Mouse (Mus musculus): Measurements from ENCODE around the gene Dohh.
A peak's percentile ranks its signal among the peaks of the same experiment; 100 is the strongest.

Dohh gene

GRCm38 (mm10) chr10:81356991-81357844, 27.0 kb upstream of the Dohh start, which contains the start of gene Mfsd12:
Gene Mfsd12, plus strand, starts transcription at chr10:81357491.
- peak; percentile 91 for ATAC-seq (ENCODE audit: low TSS enrichment)

DNA sequence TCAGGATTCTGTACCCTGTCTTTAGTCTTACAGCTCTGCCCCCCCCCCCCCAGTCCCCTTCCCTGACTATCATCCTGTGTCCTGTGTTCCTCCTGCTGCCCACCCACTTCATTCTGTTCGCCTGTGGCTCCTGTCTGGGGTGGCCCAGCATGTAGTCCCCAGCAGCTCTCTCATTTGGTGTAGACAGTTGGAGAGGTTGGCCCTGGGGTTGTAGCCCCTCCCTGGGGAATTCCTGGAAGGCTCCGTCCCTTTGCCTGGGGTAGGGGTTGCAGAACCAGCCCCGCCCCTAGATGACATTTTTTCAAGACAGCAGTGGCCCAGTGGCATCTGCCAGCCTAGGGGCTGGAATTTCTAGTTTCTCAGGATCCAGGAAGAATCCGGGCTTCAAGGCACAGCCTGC, 26.0 kb upstream of the Dohh start:
- no peak for ATAC-seq (ENCODE audit: low TSS enrichment)

DNA sequence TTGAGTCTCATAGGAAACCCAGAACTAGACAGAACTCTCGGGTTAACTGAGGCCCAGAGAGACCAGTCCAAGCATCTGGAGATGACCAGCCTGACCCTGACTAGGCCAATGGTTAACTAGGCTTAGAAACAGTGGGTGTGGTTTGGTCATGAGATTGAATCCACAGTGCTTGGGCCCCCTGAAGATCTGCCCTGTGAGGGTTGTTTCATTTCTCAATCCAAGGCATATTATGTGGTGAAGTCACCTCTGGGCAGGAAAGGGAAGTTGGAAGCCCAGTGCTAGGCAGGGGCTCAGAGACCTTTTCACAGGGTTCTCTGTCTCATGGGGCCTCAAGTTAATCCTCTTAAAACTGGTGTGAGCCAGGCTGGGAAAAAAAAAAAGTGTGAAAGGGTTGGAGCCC, 25.4 kb upstream of the Dohh start:
- ATAC-seq (ENCODE audit: low TSS enrichment), result no peak

- no peak for ATAC-seq (ENCODE audit: low TSS enrichment)
Observed at GRCm38 (mm10) chr10:81360721-81361120, 23.5 kb upstream of the Dohh start.

DNA sequence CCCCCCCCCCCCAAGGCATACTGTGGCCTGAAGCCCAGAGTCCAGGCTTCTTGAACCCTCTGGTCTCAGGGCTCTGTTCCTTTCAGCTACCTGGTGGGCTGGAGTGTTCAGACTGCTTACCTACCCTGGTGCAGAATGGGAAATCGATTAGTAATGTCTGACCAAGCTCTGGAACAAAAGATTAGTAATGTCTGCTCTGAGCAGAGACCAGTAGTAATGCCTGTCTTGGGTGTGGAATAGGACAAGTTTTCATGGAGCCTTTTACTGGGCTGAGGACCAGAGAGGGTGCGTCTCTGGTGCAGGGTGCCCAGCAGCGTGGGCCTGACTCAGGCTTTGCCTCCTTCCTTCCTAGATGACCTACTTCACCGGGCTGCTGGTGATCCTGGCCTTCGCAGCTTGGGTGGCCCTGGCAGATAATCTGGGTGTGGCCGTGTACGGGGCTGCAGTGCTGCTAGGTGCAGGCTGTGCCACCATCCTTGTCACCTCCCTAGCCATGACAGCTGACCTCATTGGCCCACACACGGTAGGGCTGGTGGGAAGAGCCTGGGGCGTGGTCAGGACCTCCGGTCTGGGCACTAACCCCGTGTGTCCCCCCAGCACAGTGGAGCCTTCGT, 21.8 kb upstream of the Dohh start:
- no peak for ATAC-seq (ENCODE audit: low TSS enrichment)

GRCm38 (mm10) chr10:81363436-81364346, 20.5 kb upstream of the Dohh start:
- 0 out of 2 replicates have a peak, but pooled peaks have one; percentile 14 for ATAC-seq (ENCODE audit: low TSS enrichment)

- no peak; the same call in 1 of the 2 replicates for ATAC-seq (ENCODE audit: low TSS enrichment)
Observed at GRCm38 (mm10) chr10:81364666-81365065, 19.6 kb upstream of the Dohh start.

DNA sequence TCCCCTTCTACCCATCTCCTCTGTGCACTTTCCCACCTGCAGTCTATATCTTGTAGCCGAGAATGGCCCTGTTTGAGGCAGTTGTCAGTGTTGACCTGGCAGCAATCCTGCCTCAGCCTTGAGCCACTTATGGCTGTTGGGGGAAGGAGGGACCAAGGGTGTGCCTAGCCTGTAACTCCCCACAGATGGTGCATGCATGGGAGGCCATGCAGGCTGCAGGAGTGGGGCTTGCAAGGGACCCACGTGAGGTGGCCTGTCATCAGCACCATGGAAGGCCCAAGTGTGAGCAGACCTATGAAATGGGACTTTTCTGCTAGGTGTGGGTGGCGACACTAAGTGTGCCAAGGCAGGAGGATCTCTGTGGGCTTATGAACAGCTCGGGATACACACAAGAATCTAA, 19.2 kb upstream of the Dohh start:
- ATAC-seq (ENCODE audit: low TSS enrichment), result peak; percentile 56

- ATAC-seq (ENCODE audit: low TSS enrichment), result 0 out of 2 replicates have a peak, but pooled peaks have one; percentile 7
Observed at GRCm38 (mm10) chr10:81365672-81366476, 18.4 kb upstream of the Dohh start, which contains the start of gene 4930404N11Rik. Gene 4930404N11Rik, minus strand, starts transcription at chr10:81365816.

GRCm38 (mm10) chr10:81366477-81367206, 17.6 kb upstream of the Dohh start:
- no peak for ATAC-seq (ENCODE audit: low TSS enrichment)

GRCm38 (mm10) chr10:81367207-81367495, 17.1 kb upstream of the Dohh start:
- ATAC-seq (ENCODE audit: low TSS enrichment), result no peak

DNA sequence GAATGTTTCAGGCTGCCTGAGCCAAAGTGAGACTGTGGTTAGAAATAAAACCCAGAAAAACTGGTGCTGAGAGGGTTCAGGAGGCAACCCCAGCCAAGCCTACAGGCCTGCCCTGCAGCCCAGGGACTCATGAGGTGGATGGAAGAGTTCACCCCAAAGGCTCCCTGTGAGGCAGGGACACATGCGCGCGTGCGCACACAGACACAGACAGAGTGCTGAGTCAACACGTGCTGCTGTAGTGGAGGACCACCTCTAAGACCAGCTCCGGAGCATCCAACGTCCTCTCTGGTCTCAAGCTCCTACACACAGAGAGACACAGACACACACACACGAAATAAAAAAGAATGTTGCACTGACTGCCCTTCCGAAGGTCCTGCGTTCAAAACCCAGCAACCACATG, 8.9 kb upstream of the Dohh start:
- no peak for ATAC-seq (ENCODE audit: low TSS enrichment)

- ATAC-seq (ENCODE audit: low TSS enrichment), result no peak
Observed at GRCm38 (mm10) chr10:81376561-81377361, 7.5 kb upstream of the Dohh start.

- ATAC-seq (ENCODE audit: low TSS enrichment), result no peak
Observed at GRCm38 (mm10) chr10:81377362-81377664, 6.9 kb upstream of the Dohh start.

GRCm38 (mm10) chr10:81377793-81378552, 6.3 kb upstream of the Dohh start, which contains the start of gene Fzr1:
Gene Fzr1, minus strand, starts transcription at chr10:81378516.
- 0 out of 2 replicates have a peak, but pooled peaks have one; percentile 15 for ATAC-seq (ENCODE audit: low TSS enrichment)

- peak; percentile 91 for ATAC-seq (ENCODE audit: low TSS enrichment)
Observed at GRCm38 (mm10) chr10:81378553-81379182, 5.6 kb upstream of the Dohh start.

- no peak for ATAC-seq (ENCODE audit: low TSS enrichment)
Observed at GRCm38 (mm10) chr10:81379183-81379553, 5.1 kb upstream of the Dohh start.

DNA sequence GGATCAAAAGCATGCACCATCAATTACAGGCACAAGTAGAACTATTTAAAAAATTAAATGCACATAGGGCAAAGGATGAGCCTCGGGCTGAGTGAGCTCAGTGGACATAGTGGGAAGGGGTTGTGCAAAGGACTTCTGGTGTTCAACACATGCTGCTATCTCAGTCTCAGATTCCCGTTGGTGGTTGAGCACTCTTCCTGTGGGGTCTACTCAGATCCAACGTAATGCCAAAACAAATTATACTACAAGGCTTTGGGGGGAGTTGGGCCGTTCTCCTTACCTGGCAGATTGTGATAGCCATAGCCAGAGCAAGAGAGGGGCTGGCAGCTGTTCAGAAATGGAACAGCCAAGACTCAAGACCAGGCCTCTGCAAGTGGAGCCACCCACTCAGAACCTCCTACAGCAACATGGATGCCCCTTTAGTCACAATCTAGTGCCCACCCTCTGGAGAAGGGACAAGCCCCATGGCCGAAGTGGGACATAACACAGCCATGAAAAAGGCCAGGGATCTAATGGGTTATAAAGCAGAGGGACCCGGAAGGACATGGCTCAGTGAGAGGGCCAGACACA, 4.3 kb upstream of the Dohh start:
- no peak for ATAC-seq (ENCODE audit: low TSS enrichment)
